Mouse (Mus musculus) midbrain, postnatal 0 days (tissue): Measurements from ENCODE around the gene Fam20c. TPM values are rescaled to one million over a fixed set of nuclear protein-coding genes. Genes with fewer than 3 reads are reported as not detected.

Experiments
- ATAC-seq: fragments of 200-750 bp; cut with Nextera tagmentation; 2 replicates; pipeline ENCODE4 v1.8.0; 2017; ENCODE audit warnings: moderate number of reproducible peaks, mild to moderate bottlenecking, moderate TSS enrichment, moderate library complexity; ENCODE audit not compliant: low FRiP score
- DNase-seq: peaks from one replicate; pipeline ENCODE4 v3.0.0-alpha.2; 2015; ENCODE audit warnings: low spot score
- H3K27ac ChIP-seq: fragments of 300-500 bp; sonication (generic); 2 replicates; pipeline ENCODE4 v1.5.1; 2014; ENCODE audit warnings: low read depth, mild to moderate bottlenecking, low read length, mixed read lengths
- H3K27me3 ChIP-seq: fragments of 300-500 bp; sonication (generic); 2 replicates; pipeline ENCODE4 v1.6.1; 2014; ENCODE audit warnings: low read length, control low read depth, mixed read lengths; ENCODE audit not compliant: insufficient read depth
- H3K36me3 ChIP-seq: fragments of 300-500 bp; sonication (generic); 2 replicates; pipeline ENCODE4 v1.6.1; 2014; ENCODE audit warnings: low read length, control low read depth, mixed read lengths; ENCODE audit not compliant: insufficient read depth
- H3K4me1 ChIP-seq: fragments of 300-500 bp; sonication (generic); 2 replicates; pipeline ENCODE4 v1.6.1; 2014; ENCODE audit warnings: mild to moderate bottlenecking, control low read depth, antibody characterized with exemption, low read length, mixed read lengths; ENCODE audit not compliant: insufficient read depth
- H3K4me2 ChIP-seq: fragments of 300-500 bp; sonication (generic); 2 replicates; pipeline ENCODE4 v1.6.1; 2014; ENCODE audit warnings: low read depth, mild to moderate bottlenecking, low read length, mixed read lengths; ENCODE audit not compliant: poor library complexity, severe bottlenecking
- H3K4me3 ChIP-seq: fragments of 300-500 bp; sonication (generic); 2 replicates; pipeline ENCODE4 v1.5.1; 2014; ENCODE audit warnings: low read depth, mild to moderate bottlenecking, low read length, moderate library complexity
- H3K9ac ChIP-seq: fragments of 300-500 bp; sonication (generic); replicated peaks from 2 replicates; pipeline ENCODE4 v1.6.1; 2014; ENCODE audit warnings: mild to moderate bottlenecking, low read length, moderate library complexity, mixed read lengths; ENCODE audit not compliant: poor library complexity, severe bottlenecking
- H3K9me3 ChIP-seq: fragments of 300-500 bp; sonication (generic); 2 replicates; pipeline ENCODE4 v1.6.1; 2016; ENCODE audit warnings: low read length, control low read depth
- CTCF ChIP-seq: IDR thresholded peaks from 2 replicates; pipeline ENCODE4 v1.5.1; 2016; ENCODE audit warnings: antibody characterized with exemption, mild to moderate bottlenecking
- WGBS: fragments of 180-500 bp; shearing (Covaris S2); extraction: QIAGEN DNeasy Blood & Tissue Kit; methylation state at CpG from one replicate; pipeline ENCODE4 v1.1.7; 2014; 5-methylcytosine and 5-hydroxymethylcytosine counted together
- polyA plus RNA-seq: library from polyadenylated mRNA; unstranded; fragments of >200 nt; fragmentation: Nextera tagmentation; extraction: Ambion mirVana; gene quantifications from 2 replicates; pipeline ENCODE4 v1.2.1, GENCODE M21; 2015
- total RNA-seq: library from RNA; depleted of rRNA; stranded (reverse); fragments of >200 nt; gene quantifications from 2 replicates; pipeline ENCODE4 v1.2.3, GENCODE M21; 2014

Gene Fam20c
- total and polyA plus RNA-seq, 2 experiments from 2014 or later: 51.6 to 106 TPM

GRCm38 (mm10) chr5:138753946-138754302 lies 390 bp upstream of the Fam20c start:
- no peak for TF ChIP-seq CTCF
- 4% methylated on average over 9 of the region's 9 CpGs for WGBS
- peak overlapping the region; percentile 97 for H3K27ac ChIP-seq
- peaks cover 20% of the 10 kb centered on the region; the same call in 1 of the 2 replicates for H3K4me1 ChIP-seq
- peak overlapping the region; percentile 96 for H3K9ac ChIP-seq
- peak overlapping the region; percentile 83 for H3K4me3 ChIP-seq
- peaks cover 7% of the 10 kb centered on the region; the same call in 1 of the 2 replicates for H3K36me3 ChIP-seq
- H3K4me2 ChIP-seq: peak overlapping the region; percentile 90
- no peaks in the 10 kb centered on the region for H3K9me3 ChIP-seq
- DNase-seq: peak; percentile 64
- ATAC-seq: peak; percentile 38; the same call in 1 of the 2 replicates
- no peaks in the 10 kb centered on the region for H3K27me3 ChIP-seq

GRCm38 (mm10) chr5:138755121-138755452 lies 773 bp downstream of the Fam20c start:
- ATAC-seq (peak; percentile 13), DNase-seq (no peak)
- H3K4me2 ChIP-seq: peak overlapping the region; percentile 90
- H3K4me3 ChIP-seq: peak overlapping the region; percentile 83
- peak overlapping the region; percentile 97 for H3K27ac ChIP-seq
- under 1% methylated on average over 31 of the region's 34 CpGs for WGBS
- H3K9me3 ChIP-seq: no peaks in the 10 kb centered on the region
- peak overlapping the region; percentile 96 for H3K9ac ChIP-seq
- H3K27me3 ChIP-seq: no peaks in the 10 kb centered on the region
- peaks cover 17% of the 10 kb centered on the region for H3K36me3 ChIP-seq
- H3K4me1 ChIP-seq: peaks cover 24% of the 10 kb centered on the region; the same call in 1 of the 2 replicates
- 0 out of 2 replicates have a peak, but pooled peaks have one; percentile 2 for TF ChIP-seq CTCF

GRCm38 (mm10) chr5:138755453-138756301 lies 1.4 kb downstream of the Fam20c start:
- H3K4me1 ChIP-seq: peaks cover 27% of the 10 kb centered on the region; the same call in 1 of the 2 replicates
- H3K27me3 ChIP-seq: no peaks in the 10 kb centered on the region
- DNase-seq (peak; percentile 37), ATAC-seq (0 out of 2 replicates have a peak, but pooled peaks have one; percentile 14)
- H3K27ac ChIP-seq: peak overlapping the region; percentile 97
- H3K9ac ChIP-seq: peak overlapping the region; percentile 96
- H3K4me2 ChIP-seq: peak overlapping the region; percentile 90
- H3K9me3 ChIP-seq: no peaks in the 10 kb centered on the region
- H3K36me3 ChIP-seq: peaks cover 21% of the 10 kb centered on the region
- peak overlapping the region; percentile 83 for H3K4me3 ChIP-seq
- no peak; the same call in 1 of the 2 replicates for TF ChIP-seq CTCF
- under 1% methylated on average over 60 of the region's 61 CpGs for WGBS

GRCm38 (mm10) chr5:138756311-138757085 lies 2.2 kb downstream of the Fam20c start:
- Histone ChIP-seq H3K36me3 (peaks cover 24% of the 10 kb centered on the region), H3K4me3 (peak overlapping the region; percentile 83), H3K27me3 (no peaks in the 10 kb centered on the region), H3K9me3 (no peaks in the 10 kb centered on the region), H3K27ac (peak overlapping the region; percentile 97), H3K4me2 (peak overlapping the region; percentile 90), H3K9ac (peak overlapping the region; percentile 96), H3K4me1 (peaks cover 32% of the 10 kb centered on the region; the same call in 1 of the 2 replicates)
- DNase-seq (peak; percentile 79), ATAC-seq (no peak)
- 9% methylated on average over 15 of the region's 15 CpGs for WGBS
- TF ChIP-seq CTCF: no peak

GRCm38 (mm10) chr5:138757135-138757534 lies 2.8 kb downstream of the Fam20c start:
- Histone ChIP-seq H3K9me3 (no peaks in the 10 kb centered on the region), H3K27me3 (no peaks in the 10 kb centered on the region), H3K9ac (peak overlapping the region; percentile 96), H3K4me2 (peak overlapping the region; percentile 90), H3K27ac (peak overlapping the region; percentile 97), H3K36me3 (peaks cover 30% of the 10 kb centered on the region), H3K4me1 (peaks cover 36% of the 10 kb centered on the region; the same call in 1 of the 2 replicates), H3K4me3 (peak overlapping the region; percentile 83)
- TF ChIP-seq CTCF: no peak
- no peak for ATAC-seq
- no peak for DNase-seq
- WGBS: 48% methylated on average over 6 of the region's 6 CpGs
